Mouse (Mus musculus) layer of hippocampus, postnatal 14 days (tissue): ENCODE data around the gene Gng4. TPM values are rescaled to one million over a fixed set of nuclear protein-coding genes. Genes with fewer than 3 reads are reported as not detected.

Experiments
- DNase-seq, 2 experiments: peaks; one replicate each; pipeline ENCODE4 v3.0.0; 2021 to 2022; ENCODE audit warnings: low spot score in 2 of 2, mixed read lengths in 1 of 2
- total RNA-seq, 2 experiments: library from RNA; stranded (reverse); gene quantifications; 2 replicates each; pipeline ENCODE4 v1.2.3; 2021

Gng4 gene
- total RNA-seq, 2 experiments from 2014 or later = 61.2 to 62.1 TPM

DNA sequence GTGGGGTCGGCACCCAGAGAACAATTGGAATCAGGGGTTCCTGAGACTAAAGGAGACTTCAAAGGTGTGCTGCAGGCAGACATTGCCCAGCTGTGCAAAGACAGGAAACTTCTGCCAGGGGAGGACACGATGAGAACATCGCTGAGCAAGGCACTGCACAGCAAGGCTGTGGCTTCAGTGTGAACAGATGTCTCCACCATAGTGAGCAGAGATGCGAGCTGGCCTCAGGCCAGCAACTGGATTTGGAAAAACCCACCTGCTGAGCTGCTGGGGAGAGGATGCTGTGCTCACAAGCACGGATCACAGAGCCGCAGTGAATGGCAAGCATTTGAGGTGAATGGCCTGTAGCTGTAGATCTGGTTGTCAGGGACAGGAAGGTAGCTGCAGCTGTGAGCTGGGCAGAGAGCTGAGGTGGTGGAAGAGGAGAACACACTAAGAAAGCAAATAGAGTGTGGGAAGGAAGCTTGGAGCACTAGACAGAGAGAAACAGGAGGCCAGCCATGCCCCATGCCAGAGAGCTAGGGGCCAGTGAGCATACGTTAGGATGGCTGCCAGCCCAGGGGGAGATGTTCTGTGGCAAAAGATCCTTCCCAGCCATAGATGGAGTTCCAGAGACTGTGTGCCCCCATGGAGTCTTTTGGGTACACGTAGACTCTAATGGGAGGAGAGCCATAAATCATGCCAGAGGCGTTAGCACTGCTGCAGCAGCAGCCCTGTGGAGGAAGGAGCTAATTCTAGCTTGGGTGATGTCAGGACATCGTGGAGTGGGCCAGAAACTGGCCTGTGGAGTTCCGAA lies 24.7 kb downstream of the Gng4 start:
- DNase-seq = no peak

DNA sequence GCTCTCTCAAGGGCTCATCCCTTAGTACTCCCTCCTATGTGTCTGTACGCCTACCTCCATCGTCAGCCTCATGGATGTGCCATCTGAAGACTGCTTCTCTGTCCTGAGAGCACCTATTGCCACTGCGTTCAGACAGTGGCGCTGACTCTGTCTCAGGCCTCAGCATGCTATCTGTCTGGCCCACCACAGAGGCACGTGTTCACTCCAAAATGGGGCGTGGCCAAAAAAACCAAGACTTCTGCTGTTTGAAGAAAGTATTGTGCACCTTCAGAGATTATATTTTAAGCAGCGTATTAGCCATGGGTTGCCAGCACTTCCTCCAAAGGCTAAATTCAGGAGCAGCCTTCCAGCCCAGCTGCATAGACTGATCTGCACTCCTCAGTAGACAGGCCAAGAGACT lies 27.0 kb downstream of the Gng4 start:
- DNase-seq = no peak

DNA sequence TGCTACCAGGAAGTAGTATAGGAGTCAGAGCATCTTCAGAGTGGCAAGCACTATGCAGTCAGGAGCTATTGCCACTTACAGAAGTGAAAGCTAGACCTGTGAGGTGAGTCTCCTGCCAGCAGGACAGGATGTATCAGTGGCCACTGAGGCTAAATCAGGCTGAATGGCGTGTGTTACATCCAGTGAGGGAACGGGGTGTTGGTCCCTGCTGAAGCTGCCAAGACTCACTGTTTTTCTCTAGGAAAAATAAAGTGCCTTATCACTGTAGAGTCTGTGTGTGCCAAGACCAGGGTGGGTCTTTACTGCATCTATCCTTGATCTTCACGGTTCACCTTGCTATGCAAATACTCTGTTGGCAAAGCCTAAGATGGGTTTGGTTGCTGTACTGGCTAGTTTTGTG lies 34.8 kb downstream of the Gng4 start:
- DNase-seq = no peak

DNA sequence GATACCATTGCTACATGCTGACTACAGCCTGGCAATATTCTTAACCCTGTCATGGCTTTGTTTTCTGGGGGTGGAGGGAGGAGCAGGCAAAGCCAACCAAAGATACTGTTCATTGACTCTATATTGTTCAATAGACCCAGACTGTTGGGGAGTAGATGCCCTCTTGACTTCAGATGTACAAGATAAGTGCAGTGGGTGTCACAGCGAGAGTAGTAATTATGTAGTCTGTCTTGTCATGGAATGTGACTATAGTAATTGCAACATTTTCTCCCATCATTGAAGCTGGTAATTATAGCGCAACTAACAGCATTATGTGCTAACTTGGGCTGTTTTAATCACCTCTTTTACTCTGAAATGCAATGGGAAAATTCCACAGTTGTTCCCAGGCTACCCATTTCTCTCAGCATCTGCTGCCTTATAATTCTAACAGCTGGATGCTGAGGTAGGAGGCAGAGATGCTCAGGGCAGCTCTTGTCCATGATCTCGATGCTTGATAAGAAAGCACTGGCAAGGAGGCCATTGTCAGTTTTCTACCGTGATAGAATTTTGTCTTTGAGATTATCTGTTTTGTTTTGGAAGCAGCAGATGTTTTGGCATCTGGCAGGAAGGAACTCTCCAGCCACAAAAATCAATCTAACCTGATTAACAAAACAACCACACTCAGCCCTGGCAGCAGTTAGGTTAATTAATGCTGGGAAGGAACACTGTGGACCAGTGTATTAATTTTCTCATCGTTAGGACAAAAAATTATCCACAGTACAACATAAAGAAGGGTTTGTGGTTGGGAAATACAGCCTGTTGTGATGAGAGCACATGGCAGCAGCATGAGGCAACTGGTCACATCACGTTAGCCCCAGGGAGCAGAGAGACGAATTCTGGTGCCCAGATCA lies 36.6 kb downstream of the Gng4 start:
- DNase-seq = no peak

DNA sequence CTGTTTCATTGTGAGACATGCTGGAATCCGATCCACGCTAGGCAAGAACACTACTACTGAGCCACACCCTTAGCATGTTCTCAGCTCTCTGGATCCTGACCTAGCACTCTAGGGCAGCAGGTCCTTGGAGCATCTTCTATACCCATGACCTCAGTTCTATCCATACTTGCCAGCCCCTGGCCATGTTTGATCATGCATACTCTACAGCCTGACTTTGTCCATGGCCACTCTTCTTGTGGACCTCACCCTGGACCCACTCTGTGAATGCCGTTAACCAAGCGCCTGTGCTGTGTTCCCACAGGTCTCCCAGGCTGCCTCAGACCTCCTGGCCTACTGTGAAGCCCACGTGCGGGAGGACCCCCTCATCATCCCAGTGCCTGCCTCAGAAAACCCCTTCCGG lies 41.1 kb downstream of the Gng4 start:
- no peak for DNase-seq

DNA sequence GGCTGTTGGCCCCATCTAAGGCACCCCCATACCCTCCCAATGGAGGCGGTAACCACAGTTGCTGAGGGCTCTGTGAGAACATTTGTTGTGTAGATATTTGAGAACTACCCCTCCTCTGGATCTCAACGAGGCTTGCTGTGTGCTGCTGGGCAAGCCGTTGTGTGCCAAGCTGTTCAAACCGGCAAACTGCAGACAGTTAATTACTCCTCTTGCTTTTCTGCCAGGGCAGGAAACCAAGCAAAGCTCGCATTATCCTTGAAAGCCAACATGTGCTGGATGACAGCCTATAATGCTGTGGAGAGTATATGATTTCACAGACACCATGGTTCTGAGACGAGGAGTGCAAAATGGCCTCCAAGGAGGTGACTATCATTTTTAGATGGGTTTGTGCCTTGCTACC lies 42.7 kb downstream of the Gng4 start:
- peak in 1 of 2 experiments; percentile 12 for DNase-seq

DNA sequence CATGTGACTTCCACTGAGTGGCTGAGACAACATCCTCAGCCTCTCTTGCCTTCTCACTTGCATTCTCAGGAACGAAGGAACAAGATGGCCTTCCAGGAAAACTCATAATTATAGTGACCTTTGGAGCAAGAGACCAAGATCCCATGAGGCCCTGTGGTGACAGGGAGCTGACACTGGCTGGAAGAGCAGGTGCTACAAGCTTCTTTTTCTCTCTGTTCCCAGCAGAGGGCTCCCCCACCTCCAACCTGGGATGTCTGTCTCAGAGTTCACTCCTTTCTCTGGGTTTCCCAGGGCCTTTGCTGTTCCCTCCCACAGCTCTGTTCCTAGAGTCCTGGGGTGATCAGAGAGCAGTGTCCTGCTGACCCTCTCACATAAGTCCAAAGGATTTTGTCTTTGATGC lies 44.3 kb downstream of the Gng4 start:
- no peak for DNase-seq

DNA sequence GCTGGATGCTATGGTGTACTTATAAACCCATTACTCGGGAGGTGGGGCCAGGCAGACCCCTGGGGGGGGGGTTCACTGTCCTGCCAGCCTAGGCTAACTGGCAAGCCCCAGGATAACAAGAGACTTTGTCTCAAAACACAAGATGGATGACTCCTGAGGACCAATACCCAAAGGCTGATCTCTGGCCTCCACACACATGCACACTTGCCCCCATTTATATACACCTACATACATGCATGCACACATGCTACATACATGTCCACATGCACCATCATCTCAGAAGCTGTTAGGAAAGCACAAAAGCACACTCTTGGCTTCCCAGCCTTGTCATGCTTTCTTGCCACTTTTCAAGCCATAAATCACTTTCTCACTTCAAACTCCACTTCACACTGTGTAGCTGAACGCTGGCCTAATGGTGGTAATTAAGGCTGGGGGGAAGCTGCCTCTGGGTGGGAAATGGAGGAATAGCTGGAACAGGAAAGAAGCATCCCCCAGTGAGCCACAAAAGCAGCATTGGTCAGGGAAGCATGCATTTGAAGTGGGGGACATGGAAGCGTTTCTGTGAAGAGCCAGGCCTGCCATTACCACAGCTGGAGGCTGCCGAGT lies 46.7 kb downstream of the Gng4 start:
- no peak for DNase-seq

DNA sequence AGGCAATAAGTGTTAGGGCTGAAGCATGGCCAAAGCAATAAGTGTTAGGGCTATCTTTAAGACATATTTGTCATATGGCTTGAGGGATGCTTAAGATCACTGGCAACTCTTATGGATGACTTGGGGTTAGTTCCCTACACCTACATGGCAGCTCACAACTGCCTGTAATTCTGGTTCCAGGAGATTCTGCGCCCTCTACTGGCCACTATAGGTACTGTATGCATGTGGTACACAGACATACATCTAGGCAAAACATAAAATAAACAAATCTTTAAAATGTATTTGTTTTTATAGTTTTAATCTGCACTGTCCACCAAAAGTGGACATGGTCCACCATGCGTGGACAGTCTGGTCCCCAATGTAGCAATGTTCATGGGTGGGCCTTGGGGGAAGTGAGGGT lies 51.3 kb downstream of the Gng4 start:
- no peak for DNase-seq

DNA sequence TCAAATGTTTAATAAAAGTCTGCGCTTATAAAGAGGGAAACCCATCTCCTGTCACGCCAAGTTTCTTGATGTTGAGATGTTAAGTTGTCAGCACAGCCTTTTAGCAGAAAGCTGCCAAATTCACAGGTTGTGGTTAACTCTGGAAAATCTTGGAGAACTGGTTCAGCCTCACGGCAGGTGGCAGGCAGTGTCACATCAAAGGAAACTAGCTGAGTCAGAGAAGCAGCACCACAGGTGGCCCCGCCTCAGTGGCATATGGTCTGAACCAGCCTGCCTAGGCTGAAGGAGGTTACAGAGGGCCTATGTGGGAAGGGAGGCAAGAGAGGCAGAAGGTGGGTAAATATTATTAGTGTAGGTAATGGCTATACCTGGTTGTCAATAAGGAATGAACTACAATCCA lies 61.2 kb downstream of the Gng4 start:
- no peak for DNase-seq

DNA sequence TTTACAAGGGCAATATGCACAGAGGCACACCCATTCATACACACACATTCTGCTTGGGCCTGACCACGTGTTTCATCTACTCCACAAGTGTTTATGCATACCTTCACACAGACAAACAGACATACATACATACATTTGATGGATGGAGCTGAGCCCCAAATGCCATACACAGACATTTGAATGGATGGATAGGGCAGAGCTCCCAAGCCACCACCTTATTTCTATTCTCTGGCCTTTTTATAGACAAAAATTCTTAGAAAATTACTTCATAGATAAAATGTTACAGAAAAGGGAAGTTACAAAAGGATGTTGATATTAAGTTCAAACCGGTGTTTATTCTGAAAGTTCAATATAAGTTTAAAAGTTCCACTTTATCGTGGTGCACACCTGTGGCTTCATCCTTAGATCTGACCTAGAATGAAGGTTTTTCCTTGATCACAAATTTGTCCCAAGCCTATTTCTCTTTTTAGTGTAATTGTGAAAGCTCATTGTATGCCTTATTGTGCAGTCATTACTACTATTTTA lies 63.3 kb downstream of the Gng4 start:
- no peak for DNase-seq

DNA sequence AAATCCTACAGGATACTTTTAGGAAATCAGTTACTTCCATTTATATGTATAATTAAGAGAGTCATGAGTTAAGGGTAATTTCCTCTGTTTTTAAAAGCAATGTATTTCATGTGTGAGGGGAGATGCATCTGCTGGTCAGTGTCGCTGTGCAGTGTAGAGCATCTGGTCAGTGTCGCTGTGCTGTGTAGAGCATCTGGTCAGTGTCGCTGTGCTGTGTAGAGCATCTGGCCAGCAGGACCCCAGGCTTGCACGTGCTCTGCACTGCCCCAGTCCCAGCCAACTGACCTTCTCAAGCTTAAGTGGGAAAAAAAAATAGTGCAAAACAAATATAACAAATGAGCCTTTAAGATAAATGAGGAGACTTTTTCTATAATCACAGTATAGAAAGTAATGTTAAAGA lies 73.3 kb downstream of the Gng4 start:
- DNase-seq = no peak

DNA sequence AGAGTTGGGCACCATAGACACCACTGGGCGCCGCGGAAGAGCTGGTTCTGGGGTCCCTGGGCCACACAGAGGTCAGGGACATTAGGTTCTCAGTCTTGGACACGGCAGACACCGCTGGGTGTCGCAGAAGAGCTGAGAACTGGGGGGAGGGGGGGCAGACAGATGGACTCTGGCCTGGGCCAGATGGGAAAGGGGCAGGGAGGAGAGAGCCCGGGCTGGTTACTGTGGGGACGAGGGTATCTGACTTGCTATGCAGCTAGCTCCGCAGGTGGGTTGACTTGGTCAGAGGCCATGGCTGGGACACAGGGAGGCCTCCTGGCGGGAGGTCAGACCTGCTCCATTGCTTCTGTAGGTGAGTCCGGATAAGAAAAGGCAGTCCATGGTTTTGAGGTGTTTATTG lies 78.5 kb downstream of the Gng4 start:
- no peak for DNase-seq

DNA sequence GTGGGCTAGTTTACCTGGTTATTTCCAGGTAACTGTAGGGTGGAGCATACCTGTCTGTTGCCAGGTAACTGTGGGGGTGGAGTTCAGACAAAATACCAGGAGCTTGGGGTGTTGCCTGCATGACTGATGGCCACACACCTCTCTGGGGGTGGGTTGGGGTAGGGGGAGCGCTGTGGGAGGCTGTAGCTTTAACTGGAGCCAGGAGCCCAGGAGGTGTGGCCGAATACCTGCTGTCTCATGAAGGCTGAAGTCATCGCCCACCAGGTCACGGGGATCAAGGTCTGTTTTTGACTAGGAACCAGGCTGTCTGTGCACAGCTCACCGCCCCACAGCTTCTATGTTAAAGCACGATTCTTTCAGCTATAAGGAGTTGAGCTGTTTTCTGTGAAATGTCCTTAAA lies 79.1 kb downstream of the Gng4 start:
- no peak for DNase-seq

DNA sequence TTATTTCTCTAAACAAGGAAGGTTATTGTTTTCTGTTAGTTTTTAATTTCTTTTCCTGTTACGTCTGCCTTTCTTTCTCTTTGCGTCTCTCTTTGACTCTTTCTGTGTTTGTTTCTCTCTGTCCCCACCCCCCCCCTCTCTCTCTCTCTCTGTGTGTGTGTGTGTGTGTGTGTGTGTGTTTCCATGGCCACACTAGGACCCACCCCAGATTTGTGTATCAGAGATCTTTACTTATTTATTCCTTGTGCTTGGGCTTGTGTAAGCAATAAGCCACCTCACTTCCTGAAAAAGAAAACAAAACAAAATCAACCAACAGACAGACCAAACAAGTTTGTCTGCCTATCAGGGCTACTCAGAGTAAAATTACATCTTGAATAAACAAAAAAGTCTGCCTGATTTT lies 82.5 kb downstream of the Gng4 start:
- no peak for DNase-seq

DNA sequence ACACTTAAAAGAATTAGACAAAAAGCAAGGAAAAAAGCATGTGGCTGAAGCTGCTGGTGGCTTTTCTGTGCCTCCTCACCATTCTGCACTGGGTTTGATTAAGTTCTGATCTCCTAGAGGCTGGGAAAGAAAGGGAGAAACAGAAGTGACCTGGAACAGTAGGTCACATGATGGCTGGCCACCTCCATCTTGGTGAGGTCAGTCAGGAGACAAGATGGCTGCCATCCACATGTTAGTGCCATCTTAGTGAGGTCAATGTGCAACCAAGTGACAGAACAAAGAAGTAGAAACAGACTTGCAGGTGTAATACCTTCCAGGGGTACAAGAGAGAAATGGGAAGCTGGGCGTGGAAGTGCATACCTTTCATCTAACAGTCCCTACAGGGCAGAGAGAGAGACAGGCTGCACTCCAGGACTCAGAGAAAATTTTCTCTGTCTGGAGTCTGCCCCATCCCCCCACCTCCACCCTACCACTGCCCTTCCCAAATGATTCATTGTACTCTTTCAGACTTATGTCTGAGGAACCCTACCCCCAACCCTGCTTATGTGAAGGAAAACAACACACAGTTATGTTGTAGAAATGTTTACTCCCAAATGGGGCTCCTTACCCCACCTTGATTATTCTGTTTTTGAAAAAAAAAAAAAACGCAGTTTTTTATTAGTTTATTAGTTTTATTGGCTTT lies 83.4 kb downstream of the Gng4 start:
- DNase-seq = no peak

DNA sequence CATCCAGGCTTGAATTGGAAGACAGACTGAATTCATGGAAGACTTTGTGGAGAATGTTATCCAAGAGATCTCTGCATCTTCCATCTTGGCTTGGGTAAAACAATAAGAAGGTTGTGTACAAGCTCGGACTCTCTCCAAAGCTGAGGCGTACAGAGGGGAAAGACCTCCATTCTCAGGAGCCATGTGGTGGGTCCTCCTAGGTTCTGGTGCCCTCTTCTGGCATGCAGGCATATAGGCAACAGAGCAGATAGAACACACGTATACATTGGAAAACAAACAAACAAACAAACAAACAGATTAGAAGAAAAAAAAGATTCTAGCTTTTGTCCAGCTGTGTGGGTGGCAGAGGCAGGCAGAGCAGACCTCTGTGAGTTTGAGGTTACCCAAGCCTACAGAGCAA lies 84.1 kb downstream of the Gng4 start:
- peak; percentile 9 to 33 for DNase-seq
